Mouse (Mus musculus) liver, adult 2 months (tissue): ENCODE data around the gene Cdh1. TPM values are rescaled to one million over a fixed set of nuclear protein-coding genes. Genes with fewer than 3 reads are reported as not detected.
A peak's percentile ranks its signal among the peaks of the same experiment; 100 is the strongest.
"Not testable (repeated sequence)": the region's sequence is repeated elsewhere in the genome, so short reads cannot be mapped to it uniquely, and the experiment has no call there.

ENCODE experiments used
- DNase-seq: peaks from one replicate; pipeline ENCODE4 v3.0.0-alpha.2; 2011; ENCODE audit warnings: low read depth, low spot score; ENCODE audit errors: extremely low read depth
- H3K27ac ChIP-seq: fragments of 200-500 bp; replicated peaks from 2 replicates; pipeline ENCODE4 v1.5.1; 2012; ENCODE audit warnings: low read depth, mild to moderate bottlenecking, control low read depth, inconsistent platforms, low read length; ENCODE audit not compliant: insufficient read depth
- H3K27me3 ChIP-seq: fragments of 200-500 bp; 2 replicates; pipeline ENCODE4 v1.6.1; 2012; ENCODE audit warnings: mild to moderate bottlenecking, moderate library complexity, low read length, inconsistent platforms; ENCODE audit not compliant: control insufficient read depth, insufficient read depth
- H3K36me3 ChIP-seq: fragments of 200-500 bp; 2 replicates; pipeline ENCODE4 v1.6.1; 2012; ENCODE audit warnings: low read length, inconsistent platforms; ENCODE audit not compliant: control insufficient read depth, insufficient read depth
- H3K4me1 ChIP-seq: fragments of 200-500 bp; 2 replicates; pipeline ENCODE4 v1.6.1; 2011; ENCODE audit warnings: low read length; ENCODE audit not compliant: control insufficient read depth, insufficient read depth
- H3K4me3 ChIP-seq: fragments of 200-500 bp; 2 replicates; pipeline ENCODE4 v1.5.1; 2011; ENCODE audit warnings: low read depth, mild to moderate bottlenecking, control low read depth, low read length, moderate library complexity; ENCODE audit not compliant: insufficient read depth
- H3K79me2 ChIP-seq: fragments of 200-500 bp; 2 replicates; pipeline ENCODE4 v1.6.1; 2012; ENCODE audit warnings: inconsistent platforms, mild to moderate bottlenecking, low read length, moderate library complexity; ENCODE audit not compliant: control insufficient read depth, insufficient read depth
- H3K9ac ChIP-seq: fragments of 200-500 bp; 2 replicates; pipeline ENCODE4 v1.6.1; 2012; ENCODE audit warnings: low read depth, mild to moderate bottlenecking, control low read depth, inconsistent platforms, low read length
- CTCF ChIP-seq: fragments of 200-500 bp; IDR thresholded peaks from 2 replicates; pipeline ENCODE4 v1.5.1; 2011; ENCODE audit warnings: low read depth, low read length, control low read depth
- POLR2A ChIP-seq: fragments of 200-500 bp; IDR thresholded peaks from 2 replicates; pipeline ENCODE4 v1.6.1; 2011; ENCODE audit warnings: low read length, control low read depth; ENCODE audit not compliant: insufficient read depth; ENCODE audit errors: extremely low read depth
- WGBS: fragments of 180-500 bp; shearing (Covaris S2); methylation state at CpG from one replicate; pipeline ENCODE4 v1.1.7; 2018; 5-methylcytosine and 5-hydroxymethylcytosine counted together
- polyA plus RNA-seq: library from polyadenylated mRNA; depleted of rRNA; stranded (reverse); fragments of >200 nt; gene quantifications from 2 replicates; pipeline ENCODE4 v1.2.3, GENCODE M21; 2012
- total RNA-seq: library from RNA; depleted of rRNA; stranded (reverse); fragments of >200 nt; gene quantifications from 2 replicates; pipeline ENCODE4 v1.2.3, GENCODE M21; 2014

Cdh1 gene
- total and polyA plus RNA-seq, 2 experiments = 17.5 to 19.8 TPM

- H3K79me2 ChIP-seq = no peaks in the 10 kb centered on the region
- H3K9ac ChIP-seq = no peak overlapping the region
- no peak overlapping the region for H3K4me3 ChIP-seq
- H3K27ac ChIP-seq = peak overlapping the region; percentile 38; the same call in 1 of the 2 replicates
- peaks cover 11% of the 10 kb centered on the region; the same call in 1 of the 2 replicates for H3K4me1 ChIP-seq
- WGBS = 31% methylated on average over 7 of the region's 7 CpGs
- H3K27me3 ChIP-seq = 0 out of 2 replicates have a peak, but pooled peaks cover 3% of the 10 kb centered on the region
- peak; percentile 79 for DNase-seq
- no peaks in the 10 kb centered on the region for H3K36me3 ChIP-seq
- no peak for TF ChIP-seq POLR2A
- TF ChIP-seq CTCF = no peak
Observed at GRCm38 (mm10) chr8:106599265-106599979, 3.7 kb upstream of the Cdh1 start.

DNA sequence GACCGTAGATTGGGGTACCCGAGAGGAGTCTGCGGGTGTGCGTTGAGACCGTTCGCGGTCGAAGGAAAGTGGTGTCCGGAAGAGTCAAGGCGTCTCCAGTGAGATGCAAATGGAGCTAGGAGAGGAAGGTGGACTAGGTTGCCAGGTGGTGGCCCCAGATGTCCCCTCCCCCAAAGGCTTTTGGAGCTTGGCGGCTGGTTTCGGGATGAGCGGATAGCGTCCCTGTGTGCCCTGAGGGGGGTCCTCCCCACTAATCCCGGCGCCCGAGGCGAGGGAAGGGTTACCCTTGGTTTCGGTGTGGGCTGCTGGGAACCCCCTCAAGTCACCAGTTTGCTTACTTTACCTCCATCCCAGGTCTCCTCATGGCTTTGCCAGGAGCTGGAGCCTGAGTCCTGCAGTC lies 782 bp downstream of the Cdh1 start:
- Histone ChIP-seq H3K27ac (peak overlapping the region; percentile 57), H3K27me3 (0 out of 2 replicates have a peak, but pooled peaks cover 3% of the 10 kb centered on the region), H3K4me3 (peak overlapping the region; percentile 75), H3K4me1 (peaks cover 11% of the 10 kb centered on the region), H3K36me3 (no peaks in the 10 kb centered on the region), H3K9ac (peak overlapping the region; percentile 84), H3K79me2 (peaks cover 3% of the 10 kb centered on the region; the same call in 1 of the 2 replicates)
- TF ChIP-seq POLR2A = no peak
- TF ChIP-seq CTCF = no peak
- 1% methylated on average over 19 of the region's 19 CpGs for WGBS
- DNase-seq = no peak

DNA sequence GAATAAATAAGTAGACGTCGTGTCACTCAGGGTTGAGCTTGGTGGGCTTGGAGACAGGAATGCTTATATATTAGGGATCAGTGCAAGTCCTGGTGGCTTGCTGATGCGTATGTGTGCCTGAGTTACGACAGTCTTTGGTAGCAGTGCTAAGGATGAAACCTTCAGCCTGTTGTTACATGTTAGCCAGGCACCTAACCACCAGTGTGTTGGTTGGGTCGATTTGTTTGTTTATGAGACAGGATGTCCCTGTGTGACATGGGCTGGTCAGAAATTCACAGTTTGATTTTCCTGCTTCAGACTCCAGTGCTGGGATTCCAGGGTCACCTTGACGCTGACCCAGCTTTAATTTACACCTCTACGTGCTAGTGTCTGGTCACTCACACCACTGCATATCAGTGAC lies 2.5 kb downstream of the Cdh1 start:
- no peaks in the 10 kb centered on the region for H3K36me3 ChIP-seq
- H3K4me3 ChIP-seq = no peak overlapping the region
- H3K9ac ChIP-seq = no peak overlapping the region
- peak; percentile 63 for DNase-seq
- peaks cover 3% of the 10 kb centered on the region; the same call in 1 of the 2 replicates for H3K79me2 ChIP-seq
- 0 out of 2 replicates have a peak, but pooled peaks cover 3% of the 10 kb centered on the region for H3K27me3 ChIP-seq
- peaks cover 12% of the 10 kb centered on the region for H3K4me1 ChIP-seq
- WGBS = 22% methylated on average over 7 of the region's 7 CpGs
- TF ChIP-seq CTCF (no peak), POLR2A (no peak)
- H3K27ac ChIP-seq = peak overlapping the region; percentile 66

DNA sequence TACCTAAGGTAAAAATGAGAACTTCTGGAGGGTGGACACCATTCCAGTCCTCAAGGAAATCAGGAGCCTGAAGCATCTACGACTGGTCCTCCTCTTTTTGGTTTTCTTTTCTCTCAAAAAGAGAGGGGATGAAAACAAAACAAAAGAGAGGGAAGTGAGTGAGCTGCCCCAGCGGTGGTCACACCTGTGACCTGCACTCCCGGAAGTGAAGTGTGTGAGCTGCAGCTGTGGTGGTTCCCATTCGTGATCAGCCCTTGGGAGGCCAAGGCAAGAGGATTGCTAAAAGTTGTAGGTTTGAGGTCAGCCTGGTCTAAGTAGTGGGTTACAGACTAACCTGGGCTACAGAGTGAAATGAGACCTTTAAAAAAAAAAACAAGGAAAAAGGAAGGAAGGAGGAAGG lies 3.0 kb downstream of the Cdh1 start:
- Histone ChIP-seq H3K4me1 (peaks cover 17% of the 10 kb centered on the region), H3K4me3 (no peak overlapping the region), H3K27me3 (0 out of 2 replicates have a peak, but pooled peaks cover 3% of the 10 kb centered on the region), H3K9ac (0 out of 2 replicates have a peak overlapping the region, but pooled peaks have one; percentile 39), H3K36me3 (no peaks in the 10 kb centered on the region), H3K27ac (peak overlapping the region; percentile 57), H3K79me2 (peaks cover 3% of the 10 kb centered on the region; the same call in 1 of the 2 replicates)
- WGBS = 30% methylated on average over 4 of the region's 4 CpGs
- DNase-seq = no peak
- no peak for TF ChIP-seq CTCF
- TF ChIP-seq POLR2A = no peak

- Histone ChIP-seq H3K79me2 (peaks cover 3% of the 10 kb centered on the region; the same call in 1 of the 2 replicates), H3K36me3 (no peaks in the 10 kb centered on the region), H3K4me3 (no peak overlapping the region), H3K27me3 (0 out of 2 replicates have a peak, but pooled peaks cover 3% of the 10 kb centered on the region), H3K9ac (no peak overlapping the region; the same call in 1 of the 2 replicates), H3K27ac (peak overlapping the region; percentile 22), H3K4me1 (peaks cover 17% of the 10 kb centered on the region)
- no peak for TF ChIP-seq POLR2A
- no peak for TF ChIP-seq CTCF
- no peak for DNase-seq
- WGBS = 17% methylated on average over 15 of the region's 15 CpGs
Observed at GRCm38 (mm10) chr8:106606601-106607145, 3.5 kb downstream of the Cdh1 start.

DNA sequence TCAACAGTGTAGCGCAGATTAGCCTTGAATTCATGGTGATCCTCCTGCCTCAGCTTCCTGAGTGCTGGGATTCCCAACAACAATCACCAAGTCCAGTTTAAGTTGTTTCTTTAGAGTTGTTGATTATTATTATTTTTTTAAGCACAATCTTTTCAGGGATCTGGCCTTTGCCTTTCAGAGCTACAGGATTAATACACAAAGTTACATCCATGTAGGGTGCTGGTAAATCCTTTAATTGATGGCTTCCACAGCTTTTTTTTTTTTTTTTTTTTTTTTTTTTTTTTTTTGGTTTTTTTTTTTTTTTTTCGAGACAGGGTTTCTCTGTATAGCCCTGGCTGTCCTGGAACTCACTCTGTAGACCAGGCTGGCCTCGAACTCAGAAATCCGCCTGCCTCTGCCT lies 4.6 kb downstream of the Cdh1 start:
- H3K4me3 ChIP-seq, DNase-seq, H3K36me3 ChIP-seq, H3K27ac ChIP-seq, H3K9ac ChIP-seq, H3K27me3 ChIP-seq, H3K79me2 ChIP-seq: not testable (repeated sequence)
- H3K4me1 ChIP-seq = peaks cover 17% of the 10 kb centered on the region
- 91% methylated on average over 3 of the region's 4 CpGs for WGBS
